Mouse (Mus musculus) megakaryocyte, embryonic 14.5 days (primary cell): ENCODE data around the gene Palmd.

ENCODE experiments used
- FLI1 ChIP-seq: IDR thresholded peaks from 2 replicates; pipeline ENCODE4 v1.6.1; 2012; ENCODE audit warnings: low read length, inconsistent platforms, mixed read lengths
- GATA1 ChIP-seq: IDR thresholded peaks from 3 replicates; pipeline ENCODE4 v1.6.1; 2012; ENCODE audit warnings: mixed read lengths, low read length, inconsistent platforms, borderline replicate concordance

DNA sequence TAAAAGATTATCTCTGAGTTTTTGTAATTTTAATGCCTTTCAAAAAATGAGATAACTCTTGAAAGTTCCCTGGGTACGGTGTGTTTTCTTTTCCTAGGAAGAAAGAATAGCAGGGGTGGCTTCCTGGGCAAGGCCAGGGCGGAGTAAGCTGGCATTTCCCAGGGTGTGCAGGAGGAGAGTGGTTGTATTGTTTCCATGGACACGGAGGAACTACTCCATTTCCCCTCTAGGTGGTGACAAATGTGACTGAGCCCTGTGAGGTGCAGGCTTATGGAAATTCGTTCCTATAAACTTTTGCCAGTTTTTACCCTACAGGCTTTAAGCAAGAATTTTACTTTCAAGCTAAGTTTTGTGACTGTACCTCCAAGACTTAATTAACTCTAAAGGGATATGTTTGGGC lies 2.6 kb downstream of the Palmd start:
- TF ChIP-seq GATA1 = no peak
- TF ChIP-seq FLI1 = no peak
